ENCODE assay signal across 14 mouse cellular contexts in the genomic region with DNA sequence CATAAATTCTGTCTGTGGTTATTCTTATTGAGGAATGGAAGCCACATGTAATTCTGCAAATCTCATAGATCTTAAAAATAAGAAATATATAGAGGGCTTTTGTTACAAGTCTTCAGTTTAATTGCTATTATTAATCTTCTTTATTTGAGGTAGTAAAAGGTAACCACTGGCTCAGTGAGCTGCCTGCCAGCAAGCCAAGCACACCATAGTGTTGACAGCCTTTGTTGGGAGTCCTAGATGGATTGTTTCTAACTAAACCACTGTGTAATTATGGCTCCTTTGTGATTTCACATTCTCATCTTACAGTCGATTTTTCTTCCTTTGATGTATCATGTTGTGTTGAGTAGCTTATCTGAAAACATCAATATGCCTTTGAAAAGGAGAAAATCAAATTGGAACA.
"Had no signal": no experiment of that assay in that cellular context is flagged by ENCODE, and none has a peak within 500 bp of the region (broad histone marks: within the 10 kb centered on the region; RNA-seq: fewer than 3 reads in every experiment).

No protein-coding gene starts in this region.

- H3K27ac ChIP-seq: left cerebral cortex, adult 2 months; limb, embryonic 10.5 days; liver, embryonic 15.5 days; midbrain, embryonic 10.5 days; stomach, postnatal 0 days had no signal

- H3K4me2 ChIP-seq: liver, embryonic 11.5 days; liver, embryonic 15.5 days had no signal

- H3K9me3 ChIP-seq: limb, embryonic 10.5 days; liver, embryonic 15.5 days; midbrain, embryonic 10.5 days had no signal

- H3K4me3 ChIP-seq: left cerebral cortex, adult 2 months; limb, embryonic 10.5 days; liver, embryonic 15.5 days; midbrain, embryonic 10.5 days had no signal

- H3K27me3 ChIP-seq: liver, embryonic 15.5 days had no signal

- H3K36me3 ChIP-seq: limb, embryonic 10.5 days; liver, embryonic 15.5 days; midbrain, embryonic 10.5 days had no signal

- DNase-seq: kidney, adult 11 months; kidney, adult 9 months; kidney, postnatal 14 days; lung, adult 2 months; lung, postnatal 36 days; thymus, postnatal 4 days had no signal

- ATAC-seq: lung, postnatal 0 days; midbrain, embryonic 16.5 days had no signal

- H3K9ac ChIP-seq: liver, embryonic 15.5 days had no signal

- H3K4me1 ChIP-seq: limb, embryonic 10.5 days; liver, embryonic 15.5 days; midbrain, embryonic 10.5 days had no signal
